Mouse (Mus musculus): ENCODE measurements around the gene Dock1. TPM values are rescaled to one million over a fixed set of nuclear protein-coding genes. Genes with fewer than 3 reads are reported as not detected.

Gene Dock1
- total and polyA plus RNA-seq, 3 experiments, result not detected

- Histone ChIP-seq H3K9ac (ENCODE audit: insufficient read depth, low read depth) (no peak overlapping the region), H3K36me3 (replicated peaks in 1 of 2; ENCODE audit: control insufficient read depth in 1 of 2, insufficient read depth in 1 of 2, low read length in 1 of 2) (no peaks in the 10 kb centered on the region), H3K27me3 (replicated peaks) (no peaks in the 10 kb centered on the region), H3K4me3 (replicated peaks in 1 of 3; ENCODE audit: low read depth in 2 of 3, low read length in 2 of 3, poor library complexity in 1 of 3) (no peak overlapping the region), H3K4me1 (ENCODE audit: control insufficient read depth in 1 of 2, insufficient read depth in 2 of 2) (no peaks in the 10 kb centered on the region), H3K79me2 (replicated peaks; ENCODE audit: control insufficient read depth, extremely low read depth, insufficient read depth, poor library complexity, severe bottlenecking) (no peaks in the 10 kb centered on the region), H3K9me3 (replicated peaks; ENCODE audit: low read length) (peaks cover 83% of the 10 kb centered on the region), H3K27ac (ENCODE audit: insufficient read depth, low read depth) (no peak overlapping the region), H3K4me2 (ENCODE audit: insufficient read depth, low read depth, poor library complexity, severe bottlenecking) (no peak overlapping the region)
- dilution Hi-C loops (cut with MboI; ENCODE audit: extremely low pct_ligation_motif_present, extremely low pct_unique_long_range_greater_than_20kb, low sequenced_read_pairs) (no loop called here), in situ Hi-C loops (cut with MboI; ENCODE audit: low pct_ligation_motif_present, low pct_unique_long_range_greater_than_20kb, low sequenced_read_pairs) (no loop called here)
- no peak for TF ChIP-seq ZMIZ1 (IDR thresholded peaks at IDR 0.05; ENCODE audit: low read depth, low read length)
- no peak for TF ChIP-seq ZNF384 (IDR thresholded peaks at IDR 0.05; ENCODE audit: low read depth, low read length)
- no peak for TF ChIP-seq MYC (IDR thresholded peaks at IDR 0.05; ENCODE audit: low read depth, low read length)
- no peak for TF ChIP-seq NRF1 (IDR thresholded peaks at IDR 0.05; ENCODE audit: low read depth, low read length)
- TF ChIP-seq MAX (IDR thresholded peaks at IDR 0.05; ENCODE audit: low read length), result no peak
- TF ChIP-seq ETS1 (conservative IDR thresholded peaks at IDR 0.05; ENCODE audit: low read depth, low read length), result no peak
- no peak for TF ChIP-seq USF2 (conservative IDR thresholded peaks at IDR 0.05; ENCODE audit: low read depth, low read length)
- TF ChIP-seq JUN (IDR thresholded peaks at IDR 0.05; ENCODE audit: insufficient read depth, low read depth, low read length), result no peak
- TF ChIP-seq RCOR1 (conservative IDR thresholded peaks at IDR 0.05; ENCODE audit: low read depth, low read length), result no peak
- TF ChIP-seq KAT2A (IDR thresholded peaks at IDR 0.05; ENCODE audit: insufficient replicate concordance, low read length), result no peak
- no peak for TF ChIP-seq SMC3 (IDR thresholded peaks at IDR 0.05; ENCODE audit: low read depth, low read length)
- no peak for TF ChIP-seq MAZ (IDR thresholded peaks at IDR 0.05; ENCODE audit: low read depth, low read length)
- TF ChIP-seq TCF12 (IDR thresholded peaks at IDR 0.05; ENCODE audit: low read depth, low read length), result no peak
- TF ChIP-seq EP300 (IDR thresholded peaks at IDR 0.05; ENCODE audit: low read length), result no peak
- TF ChIP-seq CTCF (conservative IDR thresholded peaks at IDR 0.05 in 1 of 2, IDR thresholded peaks at IDR 0.05 in 1 of 2; ENCODE audit: low read depth in 2 of 2, low read length in 2 of 2), result no peak
- no peak for TF ChIP-seq SIN3A (IDR thresholded peaks at IDR 0.05; ENCODE audit: low read length)
- DNase-seq (ENCODE audit: extremely low read depth), result no peak
These were observed 419.2 kb downstream of the Dock1 start for GRCm38 (mm10) chr7:135089626-135090025.

GRCm38 (mm10) chr7:135093851-135094250 lies 423.4 kb downstream of the Dock1 start:
- H3K27ac ChIP-seq (ENCODE audit: insufficient read depth, low read depth), result no peak overlapping the region
- dilution Hi-C loops (cut with MboI; ENCODE audit: extremely low pct_ligation_motif_present, extremely low pct_unique_long_range_greater_than_20kb, low sequenced_read_pairs), result no loop called here
- no peak for TF ChIP-seq HCFC1 (IDR thresholded peaks at IDR 0.05; ENCODE audit: low read depth, low read length)
- no peak overlapping the region for H3K9ac ChIP-seq (ENCODE audit: insufficient read depth, low read depth)
- no peak overlapping the region for H3K4me2 ChIP-seq (ENCODE audit: insufficient read depth, low read depth, poor library complexity, severe bottlenecking)
- H3K9me3 ChIP-seq (replicated peaks; ENCODE audit: low read length), result peaks cover 79% of the 10 kb centered on the region
- in situ Hi-C loops (cut with MboI; ENCODE audit: low pct_ligation_motif_present, low pct_unique_long_range_greater_than_20kb, low sequenced_read_pairs), result no loop called here
- no peaks in the 10 kb centered on the region for H3K79me2 ChIP-seq (replicated peaks; ENCODE audit: control insufficient read depth, extremely low read depth, insufficient read depth, poor library complexity, severe bottlenecking)
- no peaks in the 10 kb centered on the region for H3K4me1 ChIP-seq (ENCODE audit: control insufficient read depth in 1 of 2, insufficient read depth in 2 of 2)
- no peak for DNase-seq (ENCODE audit: extremely low read depth)
- no peaks in the 10 kb centered on the region for H3K36me3 ChIP-seq (replicated peaks in 1 of 2; ENCODE audit: control insufficient read depth in 1 of 2, insufficient read depth in 1 of 2, low read length in 1 of 2)
- H3K4me3 ChIP-seq (replicated peaks in 1 of 3; ENCODE audit: low read depth in 2 of 3, low read length in 2 of 3, poor library complexity in 1 of 3), result no peak overlapping the region
- H3K27me3 ChIP-seq (replicated peaks), result no peaks in the 10 kb centered on the region

Data from CH12.LX (cell line).